Mouse (Mus musculus) heart, embryonic 16.5 days (tissue): ENCODE results near the gene Slc36a4. TPM values are rescaled to one million over a fixed set of nuclear protein-coding genes. Genes with fewer than 3 reads are reported as not detected.

Source experiments
- ATAC-seq: fragments of 200-750 bp; cut with Nextera tagmentation; replicated peaks from 2 replicates; pipeline ENCODE4 v1.8.0; 2017; ENCODE audit warnings: moderate number of reproducible peaks; ENCODE audit not compliant: insufficient read depth, low FRiP score; ENCODE audit errors: extremely low read depth
- H3K27ac ChIP-seq: fragments of 300-500 bp; sonication (generic); 2 replicates; pipeline ENCODE4 v1.5.1; 2014; ENCODE audit warnings: mild to moderate bottlenecking, low read length, control low read depth, moderate library complexity
- H3K27me3 ChIP-seq: fragments of 300-500 bp; sonication (generic); 2 replicates; pipeline ENCODE4 v1.6.1; 2014; ENCODE audit warnings: low read length, mixed read lengths; ENCODE audit not compliant: control insufficient read depth, insufficient read depth
- H3K36me3 ChIP-seq: fragments of 300-500 bp; sonication (generic); 2 replicates; pipeline ENCODE4 v1.6.1; 2014; ENCODE audit not compliant: control insufficient read depth, insufficient read depth
- H3K4me1 ChIP-seq: fragments of 300-500 bp; sonication (generic); 2 replicates; pipeline ENCODE4 v1.6.1; 2014; ENCODE audit warnings: low read length, mixed read lengths; ENCODE audit not compliant: control insufficient read depth, insufficient read depth
- H3K4me2 ChIP-seq: fragments of 300-500 bp; sonication (generic); 2 replicates; pipeline ENCODE4 v1.6.1; 2014; ENCODE audit warnings: low read depth, mild to moderate bottlenecking, control low read depth, low read length
- H3K4me3 ChIP-seq: fragments of 300-500 bp; sonication (generic); 2 replicates; pipeline ENCODE4 v1.5.1; 2014; ENCODE audit warnings: mild to moderate bottlenecking, control low read depth, low read length
- H3K9ac ChIP-seq: fragments of 300-500 bp; sonication (generic); 2 replicates; pipeline ENCODE4 v1.6.1; 2014; ENCODE audit warnings: low read length, control low read depth
- H3K9me3 ChIP-seq: fragments of 300-500 bp; sonication (generic); replicated peaks from 2 replicates; pipeline ENCODE4 v1.6.1; 2016; ENCODE audit warnings: low read length; ENCODE audit not compliant: control insufficient read depth
- WGBS: fragments of 180-500 bp; shearing (Covaris S2); extraction: QIAGEN DNeasy Blood & Tissue Kit; methylation state at CpG from one replicate; pipeline ENCODE4 v1.1.7; 2014; 5-methylcytosine and 5-hydroxymethylcytosine counted together
- polyA plus RNA-seq: library from polyadenylated mRNA; unstranded; fragments of >200 nt; fragmentation: Nextera tagmentation; extraction: Ambion mirVana; gene quantifications from 2 replicates; pipeline ENCODE4 v1.2.1, GENCODE M21; 2015

Gene Slc36a4
- polyA plus RNA-seq, 1 experiment from 2014 or later = 7.7 TPM

GRCm38 (mm10) chr9:15719594-15719993, 10.1 kb downstream of the Slc36a4 start:
- peaks cover 9% of the 10 kb centered on the region; the same call in 1 of the 2 replicates for H3K36me3 ChIP-seq
- no peaks in the 10 kb centered on the region for H3K9me3 ChIP-seq
- H3K4me2 ChIP-seq = no peak overlapping the region
- no peak overlapping the region for H3K4me3 ChIP-seq
- no peaks in the 10 kb centered on the region for H3K27me3 ChIP-seq
- WGBS = 84% methylated on average over 14 of the region's 14 CpGs
- H3K9ac ChIP-seq = no peak overlapping the region
- H3K27ac ChIP-seq = no peak overlapping the region
- ATAC-seq = no peak
- H3K4me1 ChIP-seq = no peaks in the 10 kb centered on the region

GRCm38 (mm10) chr9:15720556-15720955, 11.0 kb downstream of the Slc36a4 start:
- Histone ChIP-seq H3K27me3 (no peaks in the 10 kb centered on the region), H3K9me3 (no peaks in the 10 kb centered on the region), H3K36me3 (peaks cover 9% of the 10 kb centered on the region; the same call in 1 of the 2 replicates), H3K4me2 (no peak overlapping the region), H3K4me1 (no peaks in the 10 kb centered on the region), H3K9ac (no peak overlapping the region), H3K27ac (no peak overlapping the region), H3K4me3 (no peak overlapping the region)
- ATAC-seq = no peak
- WGBS = 87% methylated on average over 8 of the region's 8 CpGs

- Histone ChIP-seq H3K36me3 (peaks cover 9% of the 10 kb centered on the region; the same call in 1 of the 2 replicates), H3K27me3 (no peaks in the 10 kb centered on the region), H3K9me3 (no peaks in the 10 kb centered on the region), H3K27ac (no peak overlapping the region), H3K4me1 (no peaks in the 10 kb centered on the region), H3K4me2 (no peak overlapping the region), H3K4me3 (no peak overlapping the region), H3K9ac (no peak overlapping the region)
- no peak for ATAC-seq
- 67% methylated on average over 6 of the region's 6 CpGs for WGBS
Measured at GRCm38 (mm10) chr9:15721226-15721833, 11.8 kb downstream of the Slc36a4 start.

GRCm38 (mm10) chr9:15722506-15722905, 13.0 kb downstream of the Slc36a4 start:
- 84% methylated on average over 8 of the region's 8 CpGs for WGBS
- Histone ChIP-seq H3K4me3 (no peak overlapping the region), H3K36me3 (peaks cover 17% of the 10 kb centered on the region), H3K27ac (no peak overlapping the region), H3K9me3 (no peaks in the 10 kb centered on the region), H3K4me2 (no peak overlapping the region), H3K27me3 (no peaks in the 10 kb centered on the region), H3K9ac (no peak overlapping the region), H3K4me1 (no peaks in the 10 kb centered on the region)
- no peak for ATAC-seq

- H3K27ac ChIP-seq = no peak overlapping the region
- H3K27me3 ChIP-seq = no peaks in the 10 kb centered on the region
- no peak overlapping the region for H3K4me3 ChIP-seq
- ATAC-seq = no peak
- H3K4me1 ChIP-seq = no peaks in the 10 kb centered on the region
- H3K4me2 ChIP-seq = no peak overlapping the region
- H3K36me3 ChIP-seq = peaks cover 22% of the 10 kb centered on the region
- H3K9me3 ChIP-seq = no peaks in the 10 kb centered on the region
- H3K9ac ChIP-seq = no peak overlapping the region
- WGBS = 96% methylated on average over 8 of the region's 8 CpGs
Measured at GRCm38 (mm10) chr9:15727168-15727567, 17.6 kb downstream of the Slc36a4 start.

- no peak for ATAC-seq
- no peak overlapping the region for H3K4me3 ChIP-seq
- peaks cover 17% of the 10 kb centered on the region for H3K36me3 ChIP-seq
- H3K9me3 ChIP-seq = no peaks in the 10 kb centered on the region
- H3K4me1 ChIP-seq = no peaks in the 10 kb centered on the region
- no peaks in the 10 kb centered on the region for H3K27me3 ChIP-seq
- no peak overlapping the region for H3K9ac ChIP-seq
- no peak overlapping the region for H3K27ac ChIP-seq
- H3K4me2 ChIP-seq = no peak overlapping the region
- WGBS = 75% methylated on average over 13 of the region's 13 CpGs
Measured at GRCm38 (mm10) chr9:15731758-15732748, 22.5 kb downstream of the Slc36a4 start.

GRCm38 (mm10) chr9:15734056-15734866, 24.7 kb downstream of the Slc36a4 start:
- Histone ChIP-seq H3K27me3 (no peaks in the 10 kb centered on the region), H3K4me3 (no peak overlapping the region), H3K4me2 (no peak overlapping the region), H3K27ac (no peak overlapping the region), H3K9me3 (no peaks in the 10 kb centered on the region), H3K36me3 (peaks cover 25% of the 10 kb centered on the region), H3K9ac (no peak overlapping the region), H3K4me1 (no peaks in the 10 kb centered on the region)
- ATAC-seq = no peak
- WGBS = 87% methylated on average over 11 of the region's 11 CpGs

- ATAC-seq = no peak
- Histone ChIP-seq H3K27ac (no peak overlapping the region), H3K4me2 (no peak overlapping the region), H3K9ac (no peak overlapping the region), H3K27me3 (no peaks in the 10 kb centered on the region), H3K9me3 (no peaks in the 10 kb centered on the region), H3K4me3 (no peak overlapping the region), H3K36me3 (peaks cover 28% of the 10 kb centered on the region), H3K4me1 (no peaks in the 10 kb centered on the region)
- WGBS = 91% methylated on average over 6 of the region's 6 CpGs
Measured at GRCm38 (mm10) chr9:15734867-15735131, 25.3 kb downstream of the Slc36a4 start.
